ENCODE assay signal across 8 mouse cellular contexts in genomic region chr12:20844873-20845272, GRCm38 (mm10).
DNase-seq lines count a peak whose midpoint lies in the region; ATAC-seq lines count a peak whose summit lies in the region.
"Not testable (repeated sequence)": the region's sequence is repeated elsewhere in the genome, so short reads cannot be mapped to it uniquely, and the experiment has no call there.

No protein-coding gene starts in this region.

- H3K27me3 ChIP-seq in hindbrain, embryonic 14.5 days (ENCODE audit: control insufficient read depth, insufficient read depth, low read length); lung, embryonic 15.5 days; neural tube, embryonic 15.5 days (replicated peaks): not testable (repeated sequence)

- peak; percentile 11 for DNase-seq in NIH3T3 (ENCODE audit: low read depth)
- peak; percentile 58 for DNase-seq in embryo, embryonic 10 days (ENCODE audit: low spot score)
- peak; percentile 8 for DNase-seq in gastrocnemius, postnatal 10 days
- DNase-seq in hindbrain, embryonic 14.5 days (ENCODE audit: low spot score), result peak; percentile 38
- DNase-seq in kidney, postnatal 4 days, result peak; percentile 32 to 38
- DNase-seq in urinary bladder, postnatal 14 days (ENCODE audit: low spot score), result peak; percentile 25

- ATAC-seq in hindbrain, embryonic 14.5 days (ENCODE audit: low FRiP score); lung, embryonic 15.5 days (ENCODE audit: borderline replicate concordance, extremely low read depth, low FRiP score, low TSS enrichment): not testable (repeated sequence)
- ATAC-seq in neural tube, embryonic 15.5 days (ENCODE audit: low FRiP score), result peak; percentile 74

- H3K27ac ChIP-seq in hindbrain, embryonic 14.5 days; lung, embryonic 15.5 days; neural tube, embryonic 15.5 days (replicated peaks): not testable (repeated sequence)

- 58% methylated on average over 7 of the region's 7 CpGs for WGBS in hindbrain, embryonic 14.5 days
- 46% methylated on average over 7 of the region's 7 CpGs for WGBS in lung, embryonic 15.5 days
- WGBS in neural tube, embryonic 15.5 days, result 58% methylated on average over 7 of the region's 7 CpGs

- H3K9me3 ChIP-seq in hindbrain, embryonic 14.5 days (ENCODE audit: control insufficient read depth, low read length), result peaks cover 25% of the 10 kb centered on the region
- not testable (repeated sequence) for H3K9me3 ChIP-seq in lung, embryonic 15.5 days; neural tube, embryonic 15.5 days (replicated peaks)

- H3K9ac ChIP-seq in hindbrain, embryonic 14.5 days; lung, embryonic 15.5 days: not testable (repeated sequence)
- H3K9ac ChIP-seq in neural tube, embryonic 15.5 days (replicated peaks), result peak overlapping the region; percentile 10; the same call in 1 of the 2 replicates

- H3K4me1 ChIP-seq in hindbrain, embryonic 14.5 days (replicated peaks; ENCODE audit: control insufficient read depth, insufficient read depth, low read length); lung, embryonic 15.5 days; neural tube, embryonic 15.5 days: not testable (repeated sequence)

- peak overlapping the region; percentile 18; the same call in 1 of the 2 replicates for H3K4me3 ChIP-seq in hindbrain, embryonic 14.5 days (replicated peaks; ENCODE audit: low read length)
- H3K4me3 ChIP-seq in lung, embryonic 15.5 days, result not testable (repeated sequence)
- peak overlapping the region; percentile 27 for H3K4me3 ChIP-seq in neural tube, embryonic 15.5 days (replicated peaks)

- not testable (repeated sequence) for H3K4me2 ChIP-seq in hindbrain, embryonic 14.5 days (replicated peaks)
- H3K4me2 ChIP-seq in lung, embryonic 15.5 days, result peak overlapping the region; percentile 23; the same call in 1 of the 2 replicates
- H3K4me2 ChIP-seq in neural tube, embryonic 15.5 days, result peak overlapping the region; percentile 33; the same call in 1 of the 2 replicates

- H3K36me3 ChIP-seq in hindbrain, embryonic 14.5 days (replicated peaks; ENCODE audit: control insufficient read depth, insufficient read depth); lung, embryonic 15.5 days; neural tube, embryonic 15.5 days: not testable (repeated sequence)

Comparison
In these comparisons a context has a peak if more than half of its experiments do, and no peak if none do; other contexts are left out.
1. DNase-seq: peak in every context shown above with its lines; median percentile 58 in embryo, embryonic 10 days; 38 in hindbrain, embryonic 14.5 days; 35 in kidney, postnatal 4 days; 25 in urinary bladder, postnatal 14 days; 11 in NIH3T3; 8 in gastrocnemius, postnatal 10 days.